Mouse (Mus musculus): ENCODE results near the gene Il2rg. TPM values are rescaled to one million over a fixed set of nuclear protein-coding genes. Genes with fewer than 3 reads are reported as not detected.

Gene Il2rg
- polyA plus RNA-seq, 2 experiments, result 14.0 to 15.1 TPM

DNA sequence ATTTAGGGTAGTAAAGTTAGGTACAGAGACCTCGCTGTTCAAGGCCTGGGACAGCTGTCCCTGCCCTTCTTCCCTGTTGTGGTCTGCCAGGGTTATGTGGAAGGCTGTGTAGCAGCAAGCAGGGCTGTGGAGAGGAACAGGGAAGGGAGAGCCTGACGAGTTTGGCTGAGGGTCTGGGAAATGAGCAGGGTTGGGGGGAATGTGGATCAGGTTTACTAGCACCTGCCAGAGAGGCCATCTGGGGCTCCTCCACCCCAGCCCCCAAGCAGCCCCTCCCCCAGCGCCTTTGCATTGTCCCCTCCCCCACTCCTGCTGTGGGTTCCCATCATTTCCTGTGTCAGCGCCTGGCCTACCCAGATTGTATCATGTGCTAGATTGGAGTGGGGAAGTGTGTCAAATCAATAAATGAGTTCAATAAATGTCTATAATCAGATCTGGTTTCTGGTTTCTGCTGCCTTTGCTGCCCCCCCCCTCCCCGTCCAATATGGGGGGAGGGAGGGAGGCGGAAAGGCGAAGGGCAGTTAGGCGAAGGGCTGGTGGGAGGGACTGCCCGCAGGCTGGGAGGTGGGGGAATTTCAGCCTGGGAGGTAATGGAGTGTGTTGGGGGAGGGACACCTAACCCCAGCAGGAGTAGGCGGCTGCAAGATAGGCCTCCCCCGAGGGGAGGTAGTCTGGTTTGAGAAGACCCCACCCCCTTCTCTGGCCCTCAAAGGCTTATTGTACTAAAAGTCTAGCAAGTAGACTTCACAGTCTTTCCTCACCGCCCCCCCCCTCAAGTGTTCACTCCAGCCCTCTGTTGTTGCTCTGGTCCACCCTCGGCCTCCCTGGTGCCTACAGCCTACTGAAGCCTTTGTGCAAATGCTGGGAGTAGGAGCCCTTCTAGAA lies 7.4 kb downstream of the Il2rg start:
- Histone ChIP-seq H3K9ac (ENCODE audit: low read depth, low read length, severe bottlenecking) (no peak overlapping the region), H3K4me2 (replicated peaks; ENCODE audit: low read depth, low read length, severe bottlenecking) (no peak overlapping the region), H3K4me1 (ENCODE audit: control insufficient read depth, insufficient read depth, low read length) (peaks cover 13% of the 10 kb centered on the region), H3K9me3 (ENCODE audit: control insufficient read depth, low read length) (no peaks in the 10 kb centered on the region), H3K36me3 (ENCODE audit: control insufficient read depth, insufficient read depth, low read length) (peaks cover 4% of the 10 kb centered on the region), H3K27ac (replicated peaks; ENCODE audit: low read depth, low read length) (peak overlapping the region; percentile 74), H3K4me3 (replicated peaks; ENCODE audit: low read length) (no peak overlapping the region), H3K27me3 (ENCODE audit: control insufficient read depth, insufficient read depth, low read length) (no peaks in the 10 kb centered on the region)
- DNase-seq (ENCODE audit: low spot score) (peak; percentile 68), ATAC-seq (ENCODE audit: low FRiP score, low read depth) (peak; percentile 86)
- no peak for TF ChIP-seq POLR2A (IDR thresholded peaks at IDR 0.05; ENCODE audit: borderline replicate concordance, extremely low read depth, insufficient read depth, insufficient read length)
- 24% methylated on average over 11 of the region's 13 CpGs for WGBS

DNA sequence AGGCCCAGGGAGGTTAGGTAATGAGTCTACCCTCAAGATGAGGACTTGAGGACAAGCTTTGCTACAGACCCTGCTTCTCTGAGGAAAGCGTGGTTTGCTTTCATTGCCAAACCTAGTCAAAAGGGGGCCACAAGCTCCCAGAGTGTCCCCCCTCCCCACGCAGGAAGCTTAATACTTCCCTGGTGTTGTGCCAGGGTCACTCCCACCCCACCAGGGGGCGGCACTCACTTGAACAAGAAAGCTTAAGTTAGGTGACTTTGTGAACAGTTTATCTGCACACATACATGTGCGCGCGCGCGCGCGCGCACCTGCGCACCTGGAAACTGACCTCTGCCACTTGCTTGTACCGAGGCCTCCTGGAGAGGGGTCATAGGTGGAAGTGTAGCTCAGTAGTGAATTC lies 11.5 kb downstream of the Il2rg start:
- ATAC-seq (ENCODE audit: low FRiP score, low read depth) (no peak), DNase-seq (ENCODE audit: low spot score) (no peak)
- peaks cover 13% of the 10 kb centered on the region for H3K4me1 ChIP-seq (ENCODE audit: control insufficient read depth, insufficient read depth, low read length)
- H3K9ac ChIP-seq (ENCODE audit: low read depth, low read length, severe bottlenecking), result no peak overlapping the region
- WGBS, result 75% methylated on average over 13 of the region's 13 CpGs
- no peak overlapping the region for H3K27ac ChIP-seq (replicated peaks; ENCODE audit: low read depth, low read length)
- H3K27me3 ChIP-seq (ENCODE audit: control insufficient read depth, insufficient read depth, low read length), result no peaks in the 10 kb centered on the region
- peak overlapping the region; percentile 55 for H3K4me2 ChIP-seq (replicated peaks; ENCODE audit: low read depth, low read length, severe bottlenecking)
- peak overlapping the region; percentile 56 for H3K4me3 ChIP-seq (replicated peaks; ENCODE audit: low read length)
- no peaks in the 10 kb centered on the region for H3K9me3 ChIP-seq (ENCODE audit: control insufficient read depth, low read length)
- no peak for TF ChIP-seq POLR2A (IDR thresholded peaks at IDR 0.05; ENCODE audit: borderline replicate concordance, extremely low read depth, insufficient read depth, insufficient read length)
- H3K36me3 ChIP-seq (ENCODE audit: control insufficient read depth, insufficient read depth, low read length), result peaks cover 4% of the 10 kb centered on the region

DNA sequence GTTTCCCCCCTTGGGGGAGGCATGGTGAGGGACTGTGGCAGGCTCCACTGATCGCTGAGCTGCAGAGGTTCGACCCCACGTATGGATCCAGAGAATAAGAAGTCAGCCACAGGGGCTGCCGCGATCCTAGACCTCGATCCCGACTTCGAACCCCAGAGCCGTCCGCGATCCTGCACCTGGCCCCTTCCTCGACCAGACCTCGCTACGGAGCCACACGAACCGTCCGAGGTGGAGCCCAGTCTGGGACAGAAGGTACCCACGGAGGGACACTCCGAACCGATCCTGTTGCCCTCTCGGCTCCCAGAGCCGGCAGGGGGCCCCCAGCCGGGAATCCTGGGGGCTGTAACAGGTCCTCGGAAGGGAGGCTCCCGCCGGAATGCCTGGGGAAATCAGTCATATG lies 13.3 kb downstream of the Il2rg start:
- Histone ChIP-seq H3K27ac (replicated peaks; ENCODE audit: low read depth, low read length) (peak overlapping the region; percentile 77), H3K9me3 (ENCODE audit: control insufficient read depth, low read length) (no peaks in the 10 kb centered on the region), H3K9ac (ENCODE audit: low read depth, low read length, severe bottlenecking) (peak overlapping the region; percentile 68), H3K36me3 (ENCODE audit: control insufficient read depth, insufficient read depth, low read length) (peaks cover 4% of the 10 kb centered on the region), H3K4me2 (replicated peaks; ENCODE audit: low read depth, low read length, severe bottlenecking) (peak overlapping the region; percentile 55), H3K27me3 (ENCODE audit: control insufficient read depth, insufficient read depth, low read length) (no peaks in the 10 kb centered on the region), H3K4me3 (replicated peaks; ENCODE audit: low read length) (peak overlapping the region; percentile 56), H3K4me1 (ENCODE audit: control insufficient read depth, insufficient read depth, low read length) (peaks cover 5% of the 10 kb centered on the region; the same call in 1 of the 2 replicates)
- peak; percentile 11; the same call in 1 of the 2 replicates for ATAC-seq (ENCODE audit: low FRiP score, low read depth)
- no peak for TF ChIP-seq POLR2A (IDR thresholded peaks at IDR 0.05; ENCODE audit: borderline replicate concordance, extremely low read depth, insufficient read depth, insufficient read length)
- no peak for DNase-seq (ENCODE audit: low spot score)
- 12% methylated on average over 25 of the region's 26 CpGs for WGBS

DNA sequence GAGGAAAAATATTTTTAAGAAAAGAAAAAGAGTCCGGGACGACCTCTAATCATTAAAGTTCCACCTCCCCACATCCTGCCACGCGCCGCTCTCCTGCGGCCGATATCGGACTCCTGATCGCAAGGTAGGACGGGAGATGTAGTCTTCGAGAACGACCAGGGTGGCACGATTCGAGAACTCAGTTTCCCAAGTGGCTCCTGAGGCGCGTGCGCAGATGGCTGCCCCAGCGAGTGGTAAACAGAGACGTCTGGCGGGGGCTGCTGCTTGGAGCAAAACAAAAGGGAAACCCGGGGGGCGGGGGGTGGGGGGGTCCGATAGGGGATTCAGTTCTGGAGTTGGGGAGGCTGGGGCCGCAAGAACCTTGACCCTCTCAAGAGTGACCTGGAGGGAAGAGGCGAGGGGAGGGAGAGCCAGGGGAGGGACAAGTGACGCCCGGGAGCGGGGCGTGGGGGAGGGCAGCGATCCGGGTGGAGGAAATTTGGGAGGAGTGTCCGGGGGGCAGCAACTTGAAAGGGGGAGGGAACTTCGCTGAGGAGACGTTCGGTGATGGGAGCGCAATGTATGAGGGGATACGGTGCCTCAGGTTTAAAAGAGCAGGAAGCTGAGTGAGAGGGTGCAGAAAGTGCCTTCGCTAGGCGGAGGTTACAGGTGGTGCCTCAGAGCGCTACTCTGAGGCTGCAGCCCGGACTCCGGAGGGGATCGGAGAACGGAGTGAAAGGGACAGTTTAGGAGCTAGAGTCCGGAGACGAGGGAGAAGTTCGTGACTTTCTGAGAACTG lies 13.9 kb downstream of the Il2rg start, which contains the start of gene Foxo4:
Foxo4 (plus strand) TSS at position 577 of the 778 bp plus-strand sequence.
- peaks cover 4% of the 10 kb centered on the region; the same call in 1 of the 2 replicates for H3K36me3 ChIP-seq (ENCODE audit: control insufficient read depth, insufficient read depth, low read length)
- no peaks in the 10 kb centered on the region for H3K27me3 ChIP-seq (ENCODE audit: control insufficient read depth, insufficient read depth, low read length)
- H3K4me1 ChIP-seq (ENCODE audit: control insufficient read depth, insufficient read depth, low read length), result peaks cover 5% of the 10 kb centered on the region; the same call in 1 of the 2 replicates
- peak within 1 kb of the TSS; percentile 77 for H3K27ac ChIP-seq (replicated peaks; ENCODE audit: low read depth, low read length)
- H3K9ac ChIP-seq (ENCODE audit: low read depth, low read length, severe bottlenecking), result peak within 1 kb of the TSS; percentile 68
- TF ChIP-seq POLR2A (IDR thresholded peaks at IDR 0.05; ENCODE audit: borderline replicate concordance, extremely low read depth, insufficient read depth, insufficient read length), result peak; percentile 59; the same call in 1 of the 2 replicates
- peak; percentile 95 for DNase-seq (ENCODE audit: low spot score)
- peak; percentile 93 for ATAC-seq (ENCODE audit: low FRiP score, low read depth)
- H3K4me3 ChIP-seq (replicated peaks; ENCODE audit: low read length), result peak within 1 kb of the TSS; percentile 56
- no peaks in the 10 kb centered on the region for H3K9me3 ChIP-seq (ENCODE audit: control insufficient read depth, low read length)
- H3K4me2 ChIP-seq (replicated peaks; ENCODE audit: low read depth, low read length, severe bottlenecking), result peak within 1 kb of the TSS; percentile 55
- WGBS, result 25% methylated on average over 46 of the region's 47 CpGs

DNA sequence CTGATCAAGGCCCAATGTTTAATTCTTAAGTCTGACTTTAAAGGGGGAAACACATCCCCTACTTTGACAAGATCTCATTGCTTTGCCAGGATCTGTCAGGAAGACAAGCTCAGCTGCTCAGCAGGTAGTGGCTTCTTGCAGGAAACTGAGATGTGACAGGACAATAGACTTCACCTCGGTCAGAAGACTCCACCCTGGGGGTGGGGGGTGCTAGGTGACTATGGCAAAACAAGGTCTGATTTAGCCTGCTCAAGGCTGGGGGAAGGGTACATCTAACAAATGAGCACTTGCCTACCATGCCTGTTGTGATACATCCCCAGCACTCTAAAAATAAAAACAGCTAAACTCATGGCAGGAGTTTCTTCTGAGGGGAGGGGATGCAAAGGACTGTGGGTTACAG lies 23.0 kb downstream of the Il2rg start:
- H3K27ac ChIP-seq (replicated peaks; ENCODE audit: low read depth, low read length), result no peak overlapping the region
- H3K9ac ChIP-seq (ENCODE audit: low read depth, low read length, severe bottlenecking), result no peak overlapping the region
- 9% methylated on average over 1 of the region's 1 CpGs for WGBS
- H3K9me3 ChIP-seq (ENCODE audit: control insufficient read depth, low read length), result no peaks in the 10 kb centered on the region
- DNase-seq (ENCODE audit: low spot score) (no peak), ATAC-seq (ENCODE audit: low FRiP score, low read depth) (no peak)
- no peak overlapping the region for H3K4me3 ChIP-seq (replicated peaks; ENCODE audit: low read length)
- no peaks in the 10 kb centered on the region for H3K27me3 ChIP-seq (ENCODE audit: control insufficient read depth, insufficient read depth, low read length)
- H3K4me1 ChIP-seq (ENCODE audit: control insufficient read depth, insufficient read depth, low read length), result no peaks in the 10 kb centered on the region
- no peaks in the 10 kb centered on the region for H3K36me3 ChIP-seq (ENCODE audit: control insufficient read depth, insufficient read depth, low read length)
- no peak for TF ChIP-seq POLR2A (IDR thresholded peaks at IDR 0.05; ENCODE audit: borderline replicate concordance, extremely low read depth, insufficient read depth, insufficient read length)
- H3K4me2 ChIP-seq (replicated peaks; ENCODE audit: low read depth, low read length, severe bottlenecking), result no peak overlapping the region

All from limb, embryonic 14.5 days (tissue).